12 mouse cellular contexts compared by ENCODE assay signal in genomic region chr8:95979223-95979622, GRCm38 (mm10).
A peak's percentile ranks its signal among the peaks of the same experiment; 100 is the strongest.
DNase-seq lines count a peak whose midpoint lies in the region; ATAC-seq and TF ChIP-seq lines count a peak whose summit lies in the region.
"Had no signal": no experiment of that assay in that cellular context is flagged by ENCODE, and none has a peak within 500 bp of the region (broad histone marks: within the 10 kb centered on the region; RNA-seq: fewer than 3 reads in every experiment).

No protein-coding gene starts in this region.

- H3ac ChIP-seq in myocyte (ENCODE audit: control insufficient read depth, insufficient read length), result no peak overlapping the region

- WGBS in heart, postnatal 0 days, result 49% methylated on average over 6 of the region's 6 CpGs
- WGBS in heart, embryonic 11.5 days (ENCODE audit: insufficient replicate concordance), result 49% methylated on average over 6 of the region's 6 CpGs

- H3K79me2 ChIP-seq in myocyte (ENCODE audit: control insufficient read depth, insufficient read depth), result no peaks in the 10 kb centered on the region

- no peak overlapping the region for H3K27ac ChIP-seq in heart, postnatal 0 days (ENCODE audit: low read depth)
- H3K27ac ChIP-seq in heart, embryonic 11.5 days (ENCODE audit: low read depth, low read length), result no peak overlapping the region
- H3K27ac ChIP-seq: embryonic facial prominence, embryonic 13.5 days; gastrocnemius, adult 2 months; lung, embryonic 15.5 days had no signal

- ATAC-seq in heart, postnatal 0 days (ENCODE audit: insufficient read depth, low read depth), result no peak
- no peak for ATAC-seq in heart, embryonic 11.5 days (replicated peaks; ENCODE audit: insufficient number of reproducible peaks, low FRiP score, low TSS enrichment)

- TF ChIP-seq CTCF in heart, postnatal 0 days (IDR thresholded peaks at IDR 0.05; ENCODE audit: low read depth), result no peak

- peak; percentile 11 for DNase-seq in heart, postnatal 0 days (ENCODE audit: low spot score)
- peak; percentile 3 for DNase-seq in lung, postnatal 14 days
- DNase-seq in lung, adult 18-20 months, result no peak
- DNase-seq in ZHBTc4 (ENCODE audit: low read depth, low spot score), result peak; percentile 40
- DNase-seq in frontal cortex, adult 2 months (ENCODE audit: extremely low spot score in 1 of 2, low spot score in 1 of 2), result no peak
- DNase-seq in right cerebral cortex, postnatal 25 days, result no peak
- DNase-seq: cerebellum, adult 11 months; gastrocnemius, adult 2 months had no signal

- no peak for TF ChIP-seq EP300 in heart, postnatal 0 days (IDR thresholded peaks at IDR 0.05; ENCODE audit: low read depth)

- H3K9me3 ChIP-seq in heart, postnatal 0 days (replicated peaks; ENCODE audit: control insufficient read depth, low read length), result no peaks in the 10 kb centered on the region
- no peaks in the 10 kb centered on the region for H3K9me3 ChIP-seq in heart, embryonic 11.5 days (replicated peaks; ENCODE audit: control insufficient read depth, low read length)
- H3K9me3 ChIP-seq: embryonic facial prominence, embryonic 13.5 days; lung, embryonic 15.5 days had no signal

- H3K4me2 ChIP-seq in heart, postnatal 0 days (ENCODE audit: low read depth, low read length), result no peak overlapping the region
- H3K4me2 ChIP-seq in heart, embryonic 11.5 days, result no peak overlapping the region
- H3K4me2 ChIP-seq in myocyte (ENCODE audit: low read depth), result no peak overlapping the region
- H3K4me2 ChIP-seq: embryonic facial prominence, embryonic 13.5 days; lung, embryonic 15.5 days had no signal

- no peaks in the 10 kb centered on the region for H3K27me3 ChIP-seq in heart, postnatal 0 days (ENCODE audit: control insufficient read depth, insufficient read depth, low read length)
- no peaks in the 10 kb centered on the region for H3K27me3 ChIP-seq in heart, embryonic 11.5 days (ENCODE audit: control insufficient read depth, insufficient read depth, low read length)
- H3K27me3 ChIP-seq in myocyte (ENCODE audit: control insufficient read depth, insufficient read depth, insufficient read length), result no peaks in the 10 kb centered on the region
- H3K27me3 ChIP-seq: lung, embryonic 15.5 days had no signal

- H3K4me1 ChIP-seq in heart, postnatal 0 days (ENCODE audit: control insufficient read depth, insufficient read depth), result no peaks in the 10 kb centered on the region
- no peaks in the 10 kb centered on the region for H3K4me1 ChIP-seq in heart, embryonic 11.5 days (ENCODE audit: control insufficient read depth, insufficient read depth, low read length)
- H3K4me1 ChIP-seq: lung, embryonic 15.5 days had no signal

- no peak for TF ChIP-seq POLR2A in myocyte (IDR thresholded peaks at IDR 0.05; ENCODE audit: insufficient read length, low read depth)

- H3K9ac ChIP-seq in heart, postnatal 0 days (replicated peaks; ENCODE audit: low read depth, low read length), result no peak overlapping the region
- no peak overlapping the region for H3K9ac ChIP-seq in heart, embryonic 11.5 days (ENCODE audit: low read depth, low read length)
- H3K9ac ChIP-seq: embryonic facial prominence, embryonic 13.5 days; lung, embryonic 15.5 days had no signal

- H3K36me3 ChIP-seq in heart, postnatal 0 days (replicated peaks; ENCODE audit: control insufficient read depth, insufficient read depth, low read length), result no peaks in the 10 kb centered on the region
- no peaks in the 10 kb centered on the region for H3K36me3 ChIP-seq in heart, embryonic 11.5 days (ENCODE audit: control insufficient read depth, insufficient read depth, low read length)
- H3K36me3 ChIP-seq in myocyte (ENCODE audit: control insufficient read depth, insufficient read depth), result no peaks in the 10 kb centered on the region
- H3K36me3 ChIP-seq: embryonic facial prominence, embryonic 13.5 days; lung, embryonic 15.5 days had no signal

- no peak overlapping the region for H3K4me3 ChIP-seq in heart, postnatal 0 days (ENCODE audit: low read depth, low read length)
- no peak overlapping the region for H3K4me3 ChIP-seq in heart, embryonic 11.5 days (ENCODE audit: low read depth, low read length)
- H3K4me3 ChIP-seq in myocyte, result no peak overlapping the region
- H3K4me3 ChIP-seq: embryonic facial prominence, embryonic 13.5 days; gastrocnemius, adult 2 months; lung, embryonic 15.5 days had no signal

TF ChIP-seq in myocyte, 11 proteins besides CTCF, POLR2A, EP300 and RAD21:
- TF ChIP-seq REST (IDR thresholded peaks at IDR 0.05; ENCODE audit: insufficient read depth, insufficient read length) (peak; percentile 67), USF1 (IDR thresholded peaks at IDR 0.05; ENCODE audit: low read depth) (no peak)

Comparison
In these comparisons a context has a peak if more than half of its experiments do, and no peak if none do; other contexts are left out.
1. DNase-seq: peak in heart, postnatal 0 days (single experiment), lung, postnatal 14 days (single experiment) and ZHBTc4 (single experiment); none in lung, adult 18-20 months (0 of 2), frontal cortex, adult 2 months (0 of 2) and right cerebral cortex, postnatal 25 days (single experiment).